Mouse (Mus musculus): Measurements from ENCODE around the gene Dnah17.

GRCm38 (mm10) chr11:118133752-118134169 lies 3.3 kb upstream of the Dnah17 start:
- TF ChIP-seq POLR2A (IDR thresholded peaks at IDR 0.05; ENCODE audit: extremely low read depth, insufficient read depth, low read length) (no peak), CTCF (IDR thresholded peaks at IDR 0.05; ENCODE audit: low read depth, low read length) (no peak)
